Mouse (Mus musculus): ENCODE results near the gene Adamtsl4.

Gene Adamtsl4

DNA sequence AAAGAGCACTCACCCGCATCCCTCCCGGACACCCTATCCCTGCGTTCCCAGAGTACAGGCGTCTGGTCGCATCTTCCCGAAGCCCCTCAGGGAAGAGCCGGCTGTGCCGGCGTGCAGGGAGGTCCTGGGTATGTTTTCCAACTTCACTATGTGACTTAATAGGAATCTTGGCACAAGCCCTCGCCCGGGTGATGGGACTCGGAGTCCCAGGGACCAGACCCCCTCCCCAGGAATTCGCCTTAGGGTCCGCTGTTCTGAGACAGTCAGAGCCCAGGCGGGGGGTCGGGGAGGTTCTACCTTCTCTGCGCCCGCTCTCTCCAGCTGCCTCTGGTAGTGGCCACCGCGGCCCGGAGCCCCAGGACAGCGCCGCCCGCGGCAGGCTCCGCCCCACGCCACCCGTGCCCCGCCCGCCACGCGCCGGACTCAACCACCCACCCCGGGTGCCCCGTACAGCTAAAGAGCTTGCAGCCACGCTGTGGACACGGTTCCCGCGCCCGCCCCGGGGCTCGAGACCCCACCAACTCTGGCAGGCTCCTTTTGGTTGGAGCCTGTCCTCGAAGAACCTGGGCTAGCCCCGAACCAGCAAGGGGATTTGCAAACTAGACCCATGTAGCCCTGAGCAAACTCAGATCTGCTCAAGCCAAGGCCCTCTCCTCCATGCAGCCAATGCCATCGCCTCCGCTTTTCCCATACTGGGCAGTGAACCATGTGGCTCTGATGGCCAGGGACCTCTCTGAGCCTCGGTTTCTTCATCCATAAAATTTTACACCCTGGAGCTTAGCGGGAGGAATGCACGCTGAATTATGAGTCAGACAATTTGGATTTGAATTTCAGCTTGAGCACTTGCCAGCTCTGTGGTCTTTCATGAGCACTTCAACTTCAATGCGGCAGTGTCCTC lies at the start of gene Adamtsl4:
TSS of gene Adamtsl4 (minus strand) at position 394 of the 898 bp plus-strand sequence.
- DNase-seq (ENCODE audit: low spot score): peak; percentile 49

DNA sequence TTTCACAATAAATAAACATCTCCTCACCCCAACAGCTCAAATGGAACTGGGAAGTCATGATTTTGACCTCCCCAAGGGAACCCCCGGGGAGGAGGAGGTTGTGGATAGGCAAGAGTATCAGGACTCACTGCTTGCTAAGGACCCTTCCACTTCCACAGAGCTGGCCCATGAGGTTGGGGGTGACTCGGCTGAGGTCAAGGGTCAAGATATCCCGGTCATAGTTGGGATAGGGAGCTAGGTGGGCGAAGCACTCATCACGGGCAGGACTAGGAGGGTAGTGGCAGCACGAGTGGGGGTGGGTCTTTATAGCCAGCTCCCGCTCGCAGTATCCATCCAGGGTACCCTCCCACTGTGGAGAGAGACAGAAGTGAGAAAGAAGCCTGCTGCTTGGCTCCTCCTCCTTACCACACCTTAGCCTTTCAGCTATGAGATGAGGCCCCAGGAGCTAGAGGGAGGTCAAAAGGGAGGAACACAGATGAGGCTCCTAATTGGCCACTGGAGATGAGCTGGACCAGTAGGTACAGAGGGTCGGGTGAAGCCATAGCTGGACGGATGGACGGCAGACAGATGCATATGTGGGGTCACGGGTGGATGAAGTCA lies 47.5 kb upstream of the Adamtsl4 start:
- DNase-seq (ENCODE audit: low spot score): no peak

- DNase-seq (ENCODE audit: low spot score): no peak
Observed at GRCm38 (mm10) chr3:95734092-95734702, 46.5 kb upstream of the Adamtsl4 start.

DNA sequence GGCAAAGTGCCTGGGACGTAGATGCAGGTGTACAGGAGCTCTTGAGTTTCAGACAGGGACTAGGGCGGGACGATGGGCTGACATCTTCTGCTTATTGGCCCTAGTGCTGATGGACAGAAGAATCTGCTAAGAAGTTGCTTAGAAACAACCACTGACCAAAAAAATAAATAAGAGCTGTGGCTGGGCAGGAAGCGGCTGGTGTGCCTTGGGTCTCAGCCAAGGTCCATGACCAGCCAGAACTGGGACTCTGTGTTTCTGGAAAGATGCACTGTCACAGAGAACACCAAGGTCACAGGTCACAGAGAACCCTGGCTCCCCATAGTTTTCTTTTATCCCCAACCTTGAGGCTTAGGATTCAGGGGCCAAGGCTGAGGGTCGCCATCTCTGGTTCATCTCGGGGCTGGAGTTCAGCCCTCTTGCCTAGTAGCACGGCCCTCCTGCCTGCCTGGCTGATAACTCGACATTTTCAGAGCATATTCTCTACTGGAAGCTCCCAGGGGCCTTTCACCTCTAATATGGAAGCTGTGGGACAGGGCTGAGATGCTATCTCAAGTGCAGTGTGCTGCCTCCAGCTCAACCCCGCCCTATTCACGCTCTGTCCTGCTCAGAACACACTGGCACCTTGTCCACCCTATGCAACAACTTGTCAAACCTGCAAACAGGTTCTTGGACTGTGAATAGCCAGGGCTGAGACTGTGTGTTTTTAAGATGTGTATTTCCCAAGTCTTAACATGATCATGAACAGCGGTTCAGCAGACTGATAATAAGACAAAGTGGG lies 45.2 kb upstream of the Adamtsl4 start:
- DNase-seq (ENCODE audit: low spot score): no peak

DNA sequence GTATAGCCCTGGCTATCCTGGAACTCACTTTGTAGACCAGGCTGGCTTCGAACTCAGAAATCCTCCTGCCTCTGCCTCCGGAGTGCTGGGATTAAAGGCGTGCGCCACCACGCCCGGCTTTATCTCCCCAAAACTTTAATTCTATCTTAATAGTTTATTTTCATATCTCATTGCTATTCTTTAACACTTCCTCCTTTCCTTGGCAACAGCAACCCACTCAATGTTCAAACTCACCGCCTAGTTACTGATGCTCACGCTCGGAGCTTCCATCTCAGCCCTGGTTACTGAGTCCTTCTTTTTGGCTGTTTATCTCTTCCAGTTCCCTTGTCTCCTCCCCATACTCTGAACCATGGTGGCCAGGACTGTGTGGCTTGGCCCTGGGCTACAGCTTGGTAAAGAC lies 44.6 kb upstream of the Adamtsl4 start:
- no peak for DNase-seq (ENCODE audit: low spot score)

DNA sequence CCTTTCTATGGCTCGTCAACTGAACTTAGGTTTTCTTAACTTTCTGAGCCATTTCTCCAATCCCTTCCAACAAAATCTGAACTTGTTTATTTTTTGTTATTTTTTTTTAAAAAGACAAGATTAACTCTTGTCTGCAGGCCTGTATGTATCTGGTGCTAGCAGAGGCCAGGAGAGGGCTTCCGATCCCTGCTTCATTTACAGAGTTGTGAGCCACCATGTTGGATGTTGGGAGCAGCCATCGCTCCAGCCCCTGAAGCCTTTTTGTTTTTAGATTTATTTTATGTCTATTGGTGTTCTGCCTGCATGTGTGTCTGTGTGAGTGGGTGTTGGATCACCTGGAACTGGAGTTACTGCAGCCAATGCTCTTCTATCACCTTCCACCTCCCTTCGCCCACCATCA lies 44.1 kb upstream of the Adamtsl4 start:
- no peak for DNase-seq (ENCODE audit: low spot score)

DNA sequence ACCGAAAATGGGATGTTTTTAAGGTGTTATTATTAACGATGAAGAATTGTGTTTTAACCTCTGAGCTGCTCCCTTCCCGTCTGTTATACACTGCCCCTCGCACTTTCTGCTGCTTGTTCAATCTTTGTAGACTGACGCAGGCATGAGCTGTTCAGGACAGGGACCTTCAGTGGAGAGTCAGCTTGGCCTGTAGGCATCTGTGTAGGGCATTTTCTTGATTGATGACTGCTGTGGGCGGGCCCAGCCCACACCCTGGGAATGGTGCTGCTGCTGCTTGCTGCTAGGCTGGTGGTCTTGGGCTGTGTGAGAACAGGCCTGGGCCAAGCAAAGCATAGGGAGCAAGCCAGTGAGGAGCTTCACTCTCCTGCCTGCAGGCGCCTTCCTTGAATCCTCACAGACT lies 42.7 kb upstream of the Adamtsl4 start:
- DNase-seq (ENCODE audit: low spot score): peak; percentile 50

DNA sequence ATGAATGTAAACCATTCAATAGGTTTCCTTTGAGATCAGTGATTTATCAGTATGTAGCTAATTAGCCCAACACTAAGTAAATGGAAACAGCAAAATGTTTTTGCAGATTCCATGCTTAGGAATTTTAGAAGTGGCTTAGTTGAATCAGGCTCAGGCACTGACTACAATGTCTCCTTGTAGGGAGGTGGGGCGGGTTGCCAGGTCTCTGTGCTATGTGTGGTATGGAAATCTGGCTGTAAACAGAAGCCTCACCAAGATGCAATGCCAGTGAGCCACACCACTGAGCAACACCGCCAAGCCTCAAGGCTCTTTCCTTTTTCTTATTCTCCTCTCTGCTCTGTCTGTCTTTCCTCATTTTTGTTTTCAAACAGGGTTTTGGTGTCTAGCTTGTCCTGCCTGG lies 41.2 kb upstream of the Adamtsl4 start:
- DNase-seq (ENCODE audit: low spot score): no peak

- DNase-seq (ENCODE audit: low spot score): no peak
Observed at GRCm38 (mm10) chr3:95726696-95727358, 39.1 kb upstream of the Adamtsl4 start.

DNA sequence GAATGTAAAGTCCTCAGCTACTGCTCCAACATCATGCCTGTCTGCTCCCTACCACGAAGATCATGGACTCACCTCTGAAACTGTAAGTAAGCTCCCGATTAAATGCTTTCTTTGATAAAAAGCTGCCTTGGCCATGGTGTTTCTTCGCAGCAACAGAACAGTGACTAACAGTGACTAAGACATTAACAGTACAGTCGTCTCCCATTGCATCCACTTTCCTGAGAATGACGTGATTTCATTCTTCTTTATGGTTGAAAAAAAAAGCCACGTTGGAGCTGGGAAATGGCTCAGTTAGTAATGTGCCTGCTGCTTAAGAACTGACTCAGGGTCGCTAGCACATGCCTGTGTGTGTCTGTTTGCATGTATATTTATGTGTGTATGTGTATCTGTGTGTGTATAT lies 38.1 kb upstream of the Adamtsl4 start:
- DNase-seq (ENCODE audit: low spot score): no peak

- DNase-seq (ENCODE audit: low spot score): no peak
Observed at GRCm38 (mm10) chr3:95722386-95722785, 34.7 kb upstream of the Adamtsl4 start.

- no peak for DNase-seq (ENCODE audit: low spot score)
Observed at GRCm38 (mm10) chr3:95718153-95718552, 30.4 kb upstream of the Adamtsl4 start.

GRCm38 (mm10) chr3:95716075-95716474 lies 28.4 kb upstream of the Adamtsl4 start:
- no peak for DNase-seq (ENCODE audit: low spot score)

- DNase-seq (ENCODE audit: low spot score): no peak
Observed at GRCm38 (mm10) chr3:95709967-95710366, 22.2 kb upstream of the Adamtsl4 start.

DNA sequence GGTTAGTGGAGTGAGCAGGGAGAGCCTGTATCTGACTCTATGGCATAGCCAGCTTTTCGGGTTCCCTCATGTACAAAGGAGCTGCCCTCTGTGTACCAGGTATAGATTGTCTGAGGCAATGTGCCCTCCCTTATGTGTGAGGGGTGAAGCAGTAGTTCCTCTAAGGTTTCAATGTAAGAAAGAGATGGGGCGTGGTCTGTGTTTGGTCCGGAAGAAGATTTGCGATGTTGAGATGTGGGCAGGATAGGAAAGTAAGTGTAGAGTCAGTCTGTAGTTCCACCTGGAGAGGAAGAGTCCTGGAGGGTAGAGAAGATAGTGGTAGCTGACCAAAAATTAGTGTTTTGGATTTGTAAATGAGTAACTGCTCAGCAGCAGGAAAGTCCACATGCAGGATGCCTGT lies 21.3 kb upstream of the Adamtsl4 start:
- no peak for DNase-seq (ENCODE audit: low spot score)

- no peak for DNase-seq (ENCODE audit: low spot score)
Observed at GRCm38 (mm10) chr3:95707497-95707896, 19.8 kb upstream of the Adamtsl4 start.

DNA sequence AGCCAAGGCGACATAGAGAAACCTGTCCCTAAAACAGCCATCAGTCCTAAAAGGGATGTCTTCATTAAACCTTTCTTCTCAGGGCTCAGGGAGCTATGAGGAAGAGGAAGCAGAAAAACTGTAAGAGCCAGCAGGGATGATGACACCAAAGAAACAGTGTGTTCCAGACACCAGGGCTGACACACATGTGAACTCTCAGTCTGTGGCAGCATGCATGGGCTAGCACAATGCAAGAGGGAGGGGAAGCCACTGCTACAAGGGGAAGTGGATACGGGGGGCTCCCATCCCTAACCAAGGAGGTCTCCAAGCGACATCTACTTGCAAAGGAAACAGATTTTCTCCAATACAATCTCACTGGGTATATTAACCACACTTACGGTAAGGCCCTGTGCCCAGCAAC lies 18.6 kb upstream of the Adamtsl4 start:
- no peak for DNase-seq (ENCODE audit: low spot score)

DNA sequence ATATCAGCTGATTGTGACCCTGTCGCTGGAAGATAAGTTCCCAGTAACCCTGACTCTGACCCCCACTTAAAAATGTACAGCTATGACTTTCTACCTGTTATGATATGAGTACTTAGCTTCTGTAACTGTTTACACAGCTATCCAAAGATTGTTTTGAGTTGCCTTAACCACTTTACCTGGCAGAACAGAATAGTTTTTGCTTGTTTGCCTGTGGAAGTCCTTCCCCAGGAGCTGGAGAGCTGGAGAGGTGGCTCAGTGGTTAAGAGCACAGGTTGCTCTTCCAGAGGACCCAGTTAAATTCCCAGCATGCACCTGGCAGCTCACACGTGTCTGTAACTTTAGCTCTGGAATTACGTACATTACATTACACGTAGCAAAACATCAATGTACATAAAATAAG lies 16.9 kb upstream of the Adamtsl4 start:
- DNase-seq (ENCODE audit: low spot score): no peak

DNA sequence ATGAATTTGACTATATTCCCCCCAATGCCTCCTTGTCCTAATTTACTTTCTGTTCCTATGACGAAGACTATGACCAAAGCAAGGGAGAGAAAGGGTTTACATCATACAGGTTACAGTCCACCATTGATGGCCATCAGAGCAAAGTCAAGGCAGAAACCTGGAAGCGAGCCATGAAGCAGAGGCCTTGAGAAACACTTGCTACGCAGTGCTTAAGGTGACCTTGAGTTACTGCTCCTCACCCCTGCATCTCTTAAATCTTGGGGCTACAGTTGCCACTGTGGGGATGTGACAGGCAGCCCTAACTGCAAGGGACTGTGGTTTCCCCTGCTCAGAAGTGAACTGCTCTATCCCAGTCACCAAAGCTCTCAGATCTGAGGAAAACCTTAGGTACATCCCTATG lies 15.6 kb upstream of the Adamtsl4 start:
- DNase-seq (ENCODE audit: low spot score): no peak

GRCm38 (mm10) chr3:95701877-95702540 lies 14.3 kb upstream of the Adamtsl4 start:
- peak; percentile 79 for DNase-seq (ENCODE audit: low spot score)

- DNase-seq (ENCODE audit: low spot score): no peak
Observed at GRCm38 (mm10) chr3:95701085-95701484, 13.4 kb upstream of the Adamtsl4 start.

Data from embryo, embryonic 10 days (tissue).